Mouse (Mus musculus) heart, adult 11 months (tissue): ENCODE measurements at regions not wholly inside any gene's neighbourhood (a gene's known extent, or its start where the extent isn't known, plus 50 kb on each side); places are given as distances from the start of the nearest gene placed in this dataset.
A peak's percentile ranks its signal among the peaks of the same experiment; 100 is the strongest.

Source experiments
- DNase-seq: peaks from one replicate; pipeline ENCODE4 v3.0.0; 2022

- DNase-seq: no peak
Measured at GRCm38 (mm10) chr9:23535872-23536271, 313.0 kb downstream of the Bmper start.

DNA sequence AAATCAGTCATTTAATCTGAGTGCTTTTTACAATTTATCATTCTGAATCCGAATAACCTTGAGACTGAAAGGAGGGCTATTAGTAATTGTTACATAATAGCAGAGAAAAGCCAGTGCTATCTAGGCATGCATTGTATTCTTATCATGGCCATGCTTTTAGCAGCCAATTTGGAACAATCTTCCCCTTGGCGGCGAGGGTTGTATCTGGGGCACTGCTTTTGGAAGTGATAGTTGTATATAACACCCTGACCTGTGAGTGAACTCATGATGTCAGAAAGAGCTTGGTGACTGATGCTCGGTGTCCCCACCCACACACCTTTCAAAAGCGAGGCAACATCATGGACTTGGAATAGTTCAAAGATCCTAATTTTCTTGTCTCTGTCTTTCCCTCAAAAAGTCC lies 315.2 kb downstream of the Bmper start:
- DNase-seq: no peak

- no peak for DNase-seq
Measured at GRCm38 (mm10) chr9:23551692-23552091, 328.8 kb downstream of the Bmper start.

DNA sequence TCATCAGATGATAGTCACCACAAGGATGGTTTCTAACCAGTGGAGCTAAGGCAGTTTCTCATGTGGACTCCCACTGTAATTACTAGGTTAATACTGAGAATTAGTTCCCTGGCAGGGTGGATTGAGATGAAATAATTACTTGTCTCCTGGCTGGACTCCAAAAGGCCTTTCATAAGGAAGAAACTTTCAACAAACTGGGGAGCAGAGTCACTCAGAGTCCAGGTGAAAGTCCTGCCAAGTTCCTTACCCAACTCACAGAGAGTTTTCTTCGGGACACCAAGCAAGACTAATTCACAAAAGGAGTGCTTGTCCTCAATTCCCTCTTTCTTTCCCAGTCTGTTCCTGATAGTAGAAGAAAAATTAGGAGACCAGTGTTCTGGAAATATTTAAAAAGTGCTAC lies 330.9 kb downstream of the Bmper start:
- DNase-seq: no peak

DNA sequence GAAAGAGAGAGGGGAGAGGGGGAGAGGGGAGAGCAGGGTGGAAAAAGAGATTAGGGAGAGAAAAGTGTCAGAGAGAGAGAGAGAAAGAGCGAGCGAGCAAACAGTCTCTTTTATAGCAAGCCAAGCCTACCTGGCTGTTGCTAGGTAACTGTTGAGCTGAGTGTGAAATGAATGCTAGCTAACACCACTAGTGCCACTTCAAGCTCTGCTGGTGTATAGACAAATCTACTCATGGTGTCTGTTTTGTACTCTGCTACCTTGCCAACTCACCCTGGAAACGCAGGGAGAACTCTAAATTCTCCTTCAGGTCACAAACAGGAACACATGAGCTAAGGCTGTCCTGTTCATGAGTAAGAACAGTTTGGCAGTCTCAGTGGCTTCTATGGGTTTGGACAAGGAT lies 334.7 kb downstream of the Bmper start:
- DNase-seq: no peak

DNA sequence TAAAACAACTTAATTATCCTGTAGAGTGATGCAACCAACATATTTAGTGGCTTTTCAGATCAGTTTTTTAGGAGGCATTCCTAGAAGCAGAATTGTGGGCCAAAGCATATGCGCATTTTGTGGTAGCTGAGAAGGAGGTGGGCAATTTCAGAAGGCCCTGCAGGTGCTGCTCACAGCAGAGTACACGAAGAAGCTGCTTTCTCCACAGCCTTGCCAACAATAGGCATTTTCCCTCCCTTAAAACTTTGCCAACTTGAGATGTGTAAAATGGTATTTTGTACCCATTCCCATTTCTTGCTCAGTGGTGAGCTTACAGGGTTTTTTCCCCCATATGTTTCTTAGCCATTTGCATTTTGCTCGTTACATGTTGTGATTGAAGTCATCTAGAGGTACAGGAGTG lies 339.0 kb downstream of the Bmper start:
- DNase-seq: no peak

DNA sequence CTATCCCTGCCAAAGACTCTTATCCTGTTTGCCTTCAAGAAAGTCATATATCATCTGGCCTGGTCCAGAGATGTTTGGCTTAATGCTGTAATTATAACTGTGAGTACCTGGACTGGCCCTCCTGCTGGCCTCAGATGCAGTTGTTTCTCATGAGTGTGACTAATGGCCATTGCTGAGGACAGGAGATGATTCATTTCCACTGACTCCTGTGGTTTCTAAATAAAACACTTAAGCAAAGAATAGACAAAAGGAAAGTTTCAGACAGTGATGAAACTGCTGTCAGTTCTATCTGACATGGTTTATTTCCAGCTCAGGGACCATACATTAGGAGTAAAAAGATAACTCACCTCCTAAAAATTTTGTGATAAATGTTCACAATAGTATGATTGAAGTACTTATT lies 344.2 kb downstream of the Bmper start:
- DNase-seq: no peak

- peak; percentile 92 for DNase-seq
Measured at GRCm38 (mm10) chr9:23570150-23570549, 347.3 kb downstream of the Bmper start.

DNA sequence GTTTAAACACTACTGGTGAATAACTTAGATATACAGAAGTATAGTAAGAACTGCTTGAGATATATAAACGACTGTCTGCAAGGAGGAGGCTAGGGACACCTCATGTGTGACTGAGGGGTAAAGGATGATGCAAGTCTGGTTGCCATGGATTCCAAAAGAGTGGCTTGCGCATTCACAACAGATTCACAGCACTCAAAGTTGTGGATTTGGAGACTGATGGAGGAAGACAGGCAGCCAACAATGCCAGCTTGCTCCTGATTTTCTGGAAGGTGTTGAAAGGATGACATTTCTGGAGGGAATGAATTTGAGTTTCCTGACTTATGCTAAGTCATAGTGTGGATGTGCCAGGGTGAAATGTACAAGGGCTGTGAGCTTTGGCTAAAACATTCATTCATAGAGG lies 353.4 kb downstream of the Bmper start:
- DNase-seq: no peak

DNA sequence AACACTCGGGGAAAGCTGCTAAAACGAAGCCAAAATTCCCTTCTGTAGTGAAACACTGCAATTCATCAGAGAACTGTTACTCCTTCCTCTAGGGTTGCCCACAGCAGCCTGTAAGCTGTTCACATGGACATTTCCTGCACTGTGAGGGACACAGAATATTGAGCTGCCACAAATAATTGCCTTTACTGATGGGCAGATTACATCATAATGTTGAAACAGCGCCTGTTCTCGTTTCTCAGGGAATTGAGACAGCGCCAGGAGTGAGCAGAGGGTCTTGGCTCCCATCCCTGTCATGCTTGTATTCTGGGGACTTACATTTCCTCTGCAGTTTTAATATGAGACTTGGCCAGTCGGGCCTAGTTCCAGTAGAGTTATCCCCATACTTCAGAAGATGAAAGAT lies 357.3 kb downstream of the Bmper start:
- DNase-seq: no peak

- peak; percentile 97 for DNase-seq
Measured at GRCm38 (mm10) chr9:23581039-23581606, 358.2 kb downstream of the Bmper start.

DNA sequence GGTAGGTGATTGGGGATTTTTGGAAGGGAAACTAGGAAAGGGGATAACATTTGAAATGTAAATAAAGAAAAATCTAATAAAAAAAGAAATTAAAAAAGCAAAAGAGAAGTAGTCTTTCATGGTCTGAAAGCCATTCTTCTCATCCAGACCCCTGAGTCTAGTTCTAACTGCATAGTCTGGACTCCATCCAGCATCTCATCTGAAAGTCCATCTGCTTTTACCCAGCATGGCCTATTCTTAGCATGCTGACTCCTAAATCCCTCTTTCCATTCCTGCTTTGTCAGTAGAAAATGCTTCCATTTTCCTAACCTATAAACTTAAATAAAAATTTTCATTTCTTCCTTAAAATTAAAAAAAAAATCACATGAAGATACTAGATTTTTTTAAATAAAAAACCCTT lies 361.7 kb downstream of the Bmper start:
- no peak for DNase-seq

- DNase-seq: no peak
Measured at GRCm38 (mm10) chr9:23589024-23589423, 366.1 kb downstream of the Bmper start.

DNA sequence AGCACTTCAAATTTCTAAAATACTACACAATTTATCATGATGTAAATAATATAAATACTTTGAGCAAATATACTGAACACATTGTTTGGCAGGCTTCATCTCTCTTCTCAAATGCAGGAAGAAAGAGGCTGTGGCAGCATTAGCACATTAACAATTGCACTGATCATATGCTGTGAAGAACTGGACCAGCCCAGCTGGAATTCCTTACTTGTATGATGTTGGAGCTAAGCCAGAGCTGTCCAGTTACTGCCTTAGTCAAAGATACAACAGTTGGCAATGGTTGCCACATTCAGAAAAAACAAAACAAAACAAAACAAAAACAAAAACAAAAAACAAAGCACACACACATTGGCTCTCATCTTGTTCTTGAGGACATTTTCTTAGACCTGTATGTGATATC lies 369.0 kb downstream of the Bmper start:
- DNase-seq: no peak

GRCm38 (mm10) chr9:23600623-23601022 lies 377.7 kb downstream of the Bmper start:
- DNase-seq: peak; percentile 52
